Mouse (Mus musculus) E14TG2a.4 (cell line): ENCODE data around the gene Izumo1.

Experiments
- CTCF ChIP-seq: conservative IDR thresholded peaks from 2 replicates; pipeline ENCODE4 v1.5.1; 2014; ENCODE audit warnings: low read length
- NANOG ChIP-seq: IDR thresholded peaks from 2 replicates; pipeline ENCODE4 v1.6.1; 2014; ENCODE audit warnings: borderline replicate concordance, low read length, mixed read lengths
- POU5F1 ChIP-seq: IDR thresholded peaks from 2 replicates; pipeline ENCODE4 v1.6.1; 2014; ENCODE audit warnings: low read length, borderline replicate concordance

- TF ChIP-seq CTCF (no peak), POU5F1 (no peak), NANOG (no peak)
Measured at GRCm38 (mm10) chr7:45660746-45661478, 39.3 kb downstream of the Izumo1 start.
